Mouse (Mus musculus) cerebellum, adult 9-11 months (tissue): ENCODE data around the gene Gfod1.

Experiments
- DNase-seq: peaks from one replicate; pipeline ENCODE4 v3.0.0; 2022

Gene Gfod1

GRCm38 (mm10) chr13:43261287-43261686, 42.7 kb downstream of the Gfod1 start:
- no peak for DNase-seq

GRCm38 (mm10) chr13:43260731-43261130, 43.2 kb downstream of the Gfod1 start:
- DNase-seq = no peak

GRCm38 (mm10) chr13:43256447-43256846, 47.5 kb downstream of the Gfod1 start:
- no peak for DNase-seq

GRCm38 (mm10) chr13:43253526-43253925, 50.4 kb downstream of the Gfod1 start:
- DNase-seq = no peak

GRCm38 (mm10) chr13:43252105-43252790, 51.7 kb downstream of the Gfod1 start:
- DNase-seq = no peak

- no peak for DNase-seq
Observed at GRCm38 (mm10) chr13:43251391-43251790, 52.6 kb downstream of the Gfod1 start.

- DNase-seq = no peak
Observed at GRCm38 (mm10) chr13:43250653-43251052, 53.3 kb downstream of the Gfod1 start.

GRCm38 (mm10) chr13:43250106-43250505, 53.9 kb downstream of the Gfod1 start:
- no peak for DNase-seq

GRCm38 (mm10) chr13:43248381-43248780, 55.6 kb downstream of the Gfod1 start:
- peak; percentile 77 for DNase-seq

- DNase-seq = no peak
Observed at GRCm38 (mm10) chr13:43246876-43247275, 57.1 kb downstream of the Gfod1 start.

- DNase-seq = no peak
Observed at GRCm38 (mm10) chr13:43243793-43244192, 60.2 kb downstream of the Gfod1 start.

- DNase-seq = no peak
Observed at GRCm38 (mm10) chr13:43243240-43243639, 60.7 kb downstream of the Gfod1 start.

GRCm38 (mm10) chr13:43241750-43242149, 62.2 kb downstream of the Gfod1 start:
- no peak for DNase-seq

GRCm38 (mm10) chr13:43241069-43241468, 62.9 kb downstream of the Gfod1 start:
- DNase-seq = no peak

- peak; percentile 22 for DNase-seq
Observed at GRCm38 (mm10) chr13:43239790-43240216, 64.2 kb downstream of the Gfod1 start.

GRCm38 (mm10) chr13:43236630-43237029, 67.3 kb downstream of the Gfod1 start:
- DNase-seq = no peak

- no peak for DNase-seq
Observed at GRCm38 (mm10) chr13:43235982-43236381, 68.0 kb downstream of the Gfod1 start.

GRCm38 (mm10) chr13:43235586-43235910, 68.4 kb downstream of the Gfod1 start:
- no peak for DNase-seq

GRCm38 (mm10) chr13:43234869-43235585, 68.9 kb downstream of the Gfod1 start:
- DNase-seq = no peak

GRCm38 (mm10) chr13:43233331-43233730, 70.6 kb downstream of the Gfod1 start:
- DNase-seq = no peak

GRCm38 (mm10) chr13:43231965-43232860, 71.8 kb downstream of the Gfod1 start:
- peak; percentile 78 for DNase-seq

GRCm38 (mm10) chr13:43230842-43231241, 73.1 kb downstream of the Gfod1 start:
- no peak for DNase-seq

- no peak for DNase-seq
Observed at GRCm38 (mm10) chr13:43230238-43230637, 73.7 kb downstream of the Gfod1 start.

- DNase-seq = no peak
Observed at GRCm38 (mm10) chr13:43229767-43230166, 74.2 kb downstream of the Gfod1 start.
